Mouse (Mus musculus): ENCODE results near the gene Jarid2.

GRCm38 (mm10) chr13:44852024-44852423 lies 122.8 kb downstream of the Jarid2 start:
- TF ChIP-seq POLR2A (IDR thresholded peaks at IDR 0.05; ENCODE audit: borderline replicate concordance, insufficient read depth, low read length) = no peak
- no peak for TF ChIP-seq CTCF (IDR thresholded peaks at IDR 0.05; ENCODE audit: borderline replicate concordance, insufficient read depth, low read depth, low read length)

Data from cerebellum, adult 2 months (tissue).